Mouse (Mus musculus) Patski (cell line): ENCODE results near the gene Gipc3. TPM values are rescaled to one million over a fixed set of nuclear protein-coding genes. Genes with fewer than 3 reads are reported as not detected.
A peak's percentile ranks its signal among the peaks of the same experiment; 100 is the strongest.

ENCODE experiments used
- ATAC-seq: fragments of 100-300 bp; one replicate; pipeline ENCODE4 v1.8.0; 2021
- CTCF ChIA-PET: fragments of 350-600 bp; sonication (Branson Sonifier 250); formaldehyde crosslinking; loops from one replicate; lab custom pipeline; 2022; ENCODE audit warnings: inconsistent platforms; lab: Charles Lee
- POLR2A ChIA-PET: fragments of 350-600 bp; sonication (Branson Sonifier 250); formaldehyde crosslinking; loops from one replicate; lab custom pipeline; 2022; ENCODE audit warnings: antibody characterized with exemption, inconsistent platforms; lab: Charles Lee
- DNase-seq: peaks from one replicate; pipeline ENCODE4 v3.0.0-alpha.2; 2011; ENCODE audit warnings: low read depth, low spot score
- H3K27me3 ChIP-seq: fragments of 371-371 bp; one replicate; pipeline ENCODE4 v1.5.1; 2021
- CTCF ChIP-seq: fragments of 100-300 bp; IDR thresholded peaks from one replicate; pipeline ENCODE4 v1.5.1; 2021
- in situ Hi-C: fragments of 300-500 bp; cut with MboI; formaldehyde crosslinking; loops from 3 replicates; pipeline ENCODE4 v1.11.1; 2018; ENCODE audit warnings: low pct_unique_long_range_greater_than_20kb, mixed read lengths
- polyA plus RNA-seq: library from polyadenylated mRNA; unstranded; gene quantifications from one replicate; pipeline ENCODE4 v1.2.3, GENCODE M21; 2021

Gene Gipc3
- polyA plus RNA-seq, 1 experiment from 2014 or later, result 0.46 TPM

DNA sequence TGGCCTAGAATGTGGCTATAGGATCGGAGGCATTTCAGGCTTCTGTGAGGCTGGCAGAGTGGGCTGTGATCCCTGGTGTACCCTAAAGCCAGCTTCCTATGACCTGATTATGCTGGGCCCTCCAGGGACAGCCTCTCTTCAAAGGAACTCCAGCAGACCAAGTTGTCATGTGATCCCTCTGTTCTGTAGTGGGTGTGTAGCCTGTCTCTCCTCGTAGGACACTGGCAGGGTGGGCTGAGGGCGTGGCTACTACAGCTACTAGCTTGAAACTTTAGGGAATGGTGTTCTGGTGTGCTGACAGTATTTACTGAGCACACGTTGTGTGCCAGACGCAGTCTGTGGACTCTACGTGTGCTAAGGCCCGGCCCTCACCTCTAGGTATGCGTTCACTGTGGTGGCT lies 17.7 kb upstream of the Gipc3 start:
- no peak for TF ChIP-seq CTCF
- H3K27me3 ChIP-seq, result no peaks in the 10 kb centered on the region
- in situ Hi-C loops, result no loop called here
- ChIA-PET POLR2A (interaction anchor here (1.2 kb wide), 1 partner anchor 17 kb away, joined by 3 read pairs; no protein-coding TSS in a partner anchor), CTCF (interaction anchor here (1.2 kb wide), 1 partner anchor 10 kb away, joined by 3 read pairs; the partner anchor contains the start of gene Hmg20b)
- ATAC-seq, result no peak
- no peak for DNase-seq

DNA sequence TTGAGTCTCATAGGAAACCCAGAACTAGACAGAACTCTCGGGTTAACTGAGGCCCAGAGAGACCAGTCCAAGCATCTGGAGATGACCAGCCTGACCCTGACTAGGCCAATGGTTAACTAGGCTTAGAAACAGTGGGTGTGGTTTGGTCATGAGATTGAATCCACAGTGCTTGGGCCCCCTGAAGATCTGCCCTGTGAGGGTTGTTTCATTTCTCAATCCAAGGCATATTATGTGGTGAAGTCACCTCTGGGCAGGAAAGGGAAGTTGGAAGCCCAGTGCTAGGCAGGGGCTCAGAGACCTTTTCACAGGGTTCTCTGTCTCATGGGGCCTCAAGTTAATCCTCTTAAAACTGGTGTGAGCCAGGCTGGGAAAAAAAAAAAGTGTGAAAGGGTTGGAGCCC lies 15.8 kb upstream of the Gipc3 start:
- DNase-seq (no peak), ATAC-seq (peak; percentile 20)
- no peak for TF ChIP-seq CTCF
- no peaks in the 10 kb centered on the region for H3K27me3 ChIP-seq
- ChIA-PET CTCF (no interaction called here), POLR2A (no interaction called here)
- in situ Hi-C loops, result no loop called here

DNA sequence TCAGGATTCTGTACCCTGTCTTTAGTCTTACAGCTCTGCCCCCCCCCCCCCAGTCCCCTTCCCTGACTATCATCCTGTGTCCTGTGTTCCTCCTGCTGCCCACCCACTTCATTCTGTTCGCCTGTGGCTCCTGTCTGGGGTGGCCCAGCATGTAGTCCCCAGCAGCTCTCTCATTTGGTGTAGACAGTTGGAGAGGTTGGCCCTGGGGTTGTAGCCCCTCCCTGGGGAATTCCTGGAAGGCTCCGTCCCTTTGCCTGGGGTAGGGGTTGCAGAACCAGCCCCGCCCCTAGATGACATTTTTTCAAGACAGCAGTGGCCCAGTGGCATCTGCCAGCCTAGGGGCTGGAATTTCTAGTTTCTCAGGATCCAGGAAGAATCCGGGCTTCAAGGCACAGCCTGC lies 15.1 kb upstream of the Gipc3 start:
- no peak for DNase-seq
- no peak for ATAC-seq
- H3K27me3 ChIP-seq, result no peaks in the 10 kb centered on the region
- POLR2A ChIA-PET, result interaction anchor here (0.8 kb wide), 1 partner anchor 68 kb away, joined by 4 read pairs; no protein-coding TSS in a partner anchor
- CTCF ChIA-PET, result no interaction called here
- in situ Hi-C loops, result no loop called here
- TF ChIP-seq CTCF, result no peak

DNA sequence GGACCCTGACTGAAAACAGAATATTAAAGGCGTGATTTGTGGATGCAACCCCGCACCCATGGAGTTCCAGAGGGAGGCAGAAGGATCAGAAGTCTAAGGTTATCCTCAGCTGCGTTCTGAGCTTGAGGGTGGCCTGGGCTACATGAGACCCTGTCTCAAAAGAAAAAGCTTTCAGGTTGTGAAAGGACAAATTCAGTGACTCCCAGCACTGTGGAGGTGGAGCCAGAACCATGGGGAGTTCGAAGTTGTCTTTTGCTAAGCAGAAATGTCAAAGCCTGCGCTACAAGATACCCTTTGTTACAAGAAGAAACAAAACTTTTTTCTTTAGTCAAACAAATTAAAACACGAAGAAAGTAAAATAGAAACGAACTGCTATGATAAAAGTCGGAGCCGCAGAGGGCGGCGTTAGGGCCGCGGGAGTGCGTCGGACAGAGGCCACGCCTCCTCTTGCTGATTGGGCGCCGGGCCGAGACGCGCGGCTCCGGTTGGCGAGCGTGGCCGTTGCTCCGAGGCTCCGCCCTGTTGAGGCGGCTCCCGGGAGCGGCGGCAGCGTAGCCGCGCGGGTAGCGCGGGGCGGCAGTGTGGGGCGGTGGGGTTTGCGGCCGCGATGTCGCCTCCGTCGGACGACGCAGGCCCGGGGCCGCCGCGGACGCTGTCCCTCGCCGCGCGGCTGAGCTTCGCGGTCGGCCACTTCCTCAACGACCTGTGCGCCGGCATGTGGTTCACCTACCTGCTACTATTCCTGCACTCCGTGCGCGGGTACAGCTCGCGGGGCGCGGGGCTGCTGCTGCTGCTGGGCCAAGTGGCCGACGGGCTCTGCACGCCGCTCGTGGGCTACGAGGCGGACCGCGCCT lies 14.2 kb upstream of the Gipc3 start, which contains the start of gene Mfsd12:
Mfsd12 (plus strand) TSS at position 501 of the 854 bp plus-strand sequence.
- ChIA-PET POLR2A (interaction anchor here (0.8 to 1.2 kb wide), 3 partner anchors 16 to 67 kb away, joined by 3 to 4 read pairs (median 3); partner anchors contain the start of gene Smim24), CTCF (no interaction called here)
- no peaks in the 10 kb centered on the region for H3K27me3 ChIP-seq
- DNase-seq (no peak), ATAC-seq (peak; percentile 77)
- in situ Hi-C loops, result no loop called here
- no peak for TF ChIP-seq CTCF

DNA sequence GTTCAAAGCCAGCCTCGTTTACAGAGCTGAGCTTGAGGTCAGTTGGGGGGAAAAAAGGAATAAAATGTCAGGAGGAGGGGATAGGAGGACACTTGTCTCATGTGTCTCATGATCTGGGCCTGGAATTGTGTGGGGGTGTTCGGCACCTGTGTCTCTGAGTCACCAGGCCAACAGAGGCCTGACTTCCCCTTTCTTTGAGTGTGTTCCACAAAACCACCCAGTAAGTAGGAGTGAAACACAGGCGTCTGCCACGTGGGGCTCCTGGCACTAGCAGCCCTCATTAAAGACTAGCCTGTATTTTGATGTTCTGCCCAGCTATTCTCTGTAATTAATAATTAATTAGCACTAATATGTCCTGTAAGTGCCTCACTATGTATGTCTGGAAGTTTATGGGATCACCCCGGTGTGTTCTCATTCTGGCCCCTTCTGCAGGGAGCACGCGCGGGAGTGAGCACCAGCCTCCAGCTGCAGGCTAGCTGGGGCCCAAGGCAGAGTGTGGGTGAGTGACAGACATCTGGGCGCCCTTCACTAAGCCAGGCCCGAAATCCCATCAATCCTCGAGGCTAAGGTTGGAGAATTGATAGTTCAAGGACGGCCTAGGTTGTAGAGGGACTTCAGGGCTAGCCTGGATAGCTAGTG lies 13.4 kb upstream of the Gipc3 start:
- in situ Hi-C loops, result no loop called here
- no peak for DNase-seq
- ChIA-PET POLR2A (interaction anchor here (1.0 to 1.2 kb wide), 2 partner anchors 17 to 36 kb away, joined by 3 read pairs; partner anchors contain the start of gene Smim24), CTCF (no interaction called here)
- no peaks in the 10 kb centered on the region for H3K27me3 ChIP-seq
- TF ChIP-seq CTCF, result no peak
- no peak for ATAC-seq

DNA sequence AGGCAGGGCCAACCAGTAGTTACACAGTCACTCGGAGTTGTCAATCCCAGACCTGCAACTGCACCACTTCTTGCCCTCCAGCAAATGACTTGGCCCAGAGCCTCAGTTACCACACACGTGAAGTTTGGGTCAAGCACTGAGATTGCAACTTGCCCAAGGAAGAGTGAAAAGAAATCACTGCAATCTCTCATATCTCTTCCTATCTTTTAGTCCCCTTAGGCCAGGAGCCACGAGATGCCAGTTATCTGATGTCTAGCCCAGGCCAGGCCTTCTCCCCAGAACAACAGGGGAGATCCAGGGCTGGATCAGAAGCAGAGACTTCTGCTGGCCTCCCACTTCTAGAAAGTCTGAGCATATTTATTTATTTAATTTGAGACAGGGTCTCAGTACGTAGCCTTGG lies 12.5 kb upstream of the Gipc3 start:
- TF ChIP-seq CTCF, result no peak
- ATAC-seq (no peak), DNase-seq (no peak)
- POLR2A ChIA-PET, result no interaction called here
- no peaks in the 10 kb centered on the region for H3K27me3 ChIP-seq
- CTCF ChIA-PET, result no interaction called here
- in situ Hi-C loops, result no loop called here

DNA sequence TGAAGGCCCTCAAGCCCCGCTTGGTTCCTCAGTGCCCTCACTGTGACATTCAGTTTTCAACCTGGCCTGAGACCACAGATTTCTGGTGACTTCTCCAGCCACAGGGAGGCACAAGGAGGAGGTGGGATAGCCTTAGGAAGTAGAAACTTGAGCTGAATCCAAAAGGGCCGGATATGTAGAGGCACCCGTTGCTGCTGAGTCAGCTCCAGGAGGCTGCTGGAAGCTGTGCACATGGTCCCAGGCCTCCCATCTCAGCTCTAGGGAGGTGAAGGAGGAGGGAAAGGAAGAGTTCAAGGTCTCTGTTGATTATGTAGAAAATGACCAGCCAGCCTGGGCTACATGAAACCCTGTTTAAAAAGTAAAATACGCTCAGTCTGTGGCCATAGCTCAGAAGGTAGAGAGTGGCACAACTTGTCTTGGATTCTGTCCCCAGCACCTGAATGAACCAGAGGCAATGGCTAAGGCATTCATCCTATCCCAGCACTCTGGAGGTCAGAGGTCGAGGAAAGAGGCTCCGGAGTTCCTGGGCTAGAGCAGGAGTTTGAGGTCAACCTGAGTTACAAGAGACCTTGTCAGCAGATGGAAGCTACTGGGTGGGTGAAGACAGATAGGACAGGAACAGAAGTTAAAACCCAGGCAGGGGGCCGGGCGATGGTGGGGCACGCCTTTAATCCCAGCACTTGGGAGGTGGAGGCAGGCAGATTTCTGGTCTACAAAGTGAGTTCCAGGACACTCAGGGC lies 11.8 kb upstream of the Gipc3 start:
- POLR2A ChIA-PET, result no interaction called here
- ATAC-seq (no peak), DNase-seq (no peak)
- in situ Hi-C loops, result loop anchor here (5.0 kb wide), 1 partner anchor 68 kb away; no protein-coding TSS in a partner anchor
- TF ChIP-seq CTCF, result no peak
- H3K27me3 ChIP-seq, result no peaks in the 10 kb centered on the region
- CTCF ChIA-PET, result interaction anchor here (1.2 to 1.7 kb wide), 2 partner anchors 62 to 66 kb away, joined by 5 read pairs; partner anchors contain the start of gene Pip5k1c

DNA sequence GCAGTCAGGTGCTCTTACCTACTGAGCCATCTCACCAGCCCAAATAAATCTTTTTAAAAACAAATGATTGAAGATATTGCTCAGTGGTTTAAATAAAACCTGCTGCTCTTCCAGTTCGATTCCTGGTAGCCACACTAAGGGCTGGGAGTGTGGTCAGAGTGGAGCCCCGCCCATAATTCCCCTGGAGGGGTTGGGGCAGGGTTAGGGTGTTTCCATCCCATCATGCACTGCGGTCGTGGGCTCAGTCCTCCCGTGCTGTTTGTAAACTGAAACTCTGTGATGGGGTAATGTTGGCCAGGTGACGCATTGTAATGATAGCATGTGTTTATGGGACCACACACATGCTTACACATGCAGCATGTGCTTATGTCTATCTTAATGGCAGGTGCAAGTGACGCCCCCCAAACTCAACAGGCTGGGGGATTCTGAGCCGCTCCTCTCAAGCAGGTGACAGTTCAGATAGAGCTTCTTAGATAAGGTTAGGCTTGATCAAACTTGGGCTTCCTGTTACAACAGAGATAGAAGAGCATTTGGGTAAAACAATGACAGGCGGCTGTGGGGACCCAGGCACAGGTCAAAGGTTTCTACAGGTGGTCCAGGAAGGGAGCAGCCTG lies 8.7 kb upstream of the Gipc3 start:
- no peaks in the 10 kb centered on the region for H3K27me3 ChIP-seq

DNA sequence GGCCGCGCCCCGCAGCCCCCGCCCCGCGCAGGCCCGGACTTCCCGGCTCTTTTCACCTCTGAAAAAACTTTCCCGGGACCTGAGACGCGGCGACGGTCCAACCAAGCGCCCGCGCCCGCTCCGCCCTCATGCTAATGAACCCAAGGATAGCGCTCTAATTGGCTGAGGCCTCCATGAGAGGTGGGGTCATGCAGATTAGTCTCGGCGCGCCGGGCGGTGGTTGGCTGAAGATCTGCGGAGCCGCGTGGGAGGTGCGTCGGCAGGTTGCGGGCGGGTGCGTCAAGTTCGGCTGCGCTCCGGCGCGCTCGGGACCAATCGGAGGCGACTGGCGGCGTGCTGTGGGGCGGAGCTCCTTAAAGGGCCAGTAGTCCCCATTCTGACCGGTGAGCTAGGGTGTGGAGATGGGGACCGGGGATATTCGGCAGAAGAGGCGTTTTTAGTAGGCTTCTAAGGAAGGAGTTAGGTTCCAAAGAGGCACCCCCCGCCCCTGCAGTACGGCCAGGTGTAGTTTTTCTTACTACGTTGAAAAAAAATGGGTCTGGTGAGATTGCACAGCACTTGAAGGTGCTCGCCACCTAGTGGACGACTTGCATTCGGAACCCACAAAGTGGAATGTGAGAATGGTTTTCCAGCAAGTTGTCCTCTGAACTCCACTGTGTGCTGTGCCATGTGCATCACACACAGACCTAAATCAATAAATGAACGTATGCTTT lies 7.4 kb upstream of the Gipc3 start, which contains the start of gene Hmg20b:
Hmg20b (minus strand) TSS at position 130 of the 713 bp plus-strand sequence.
- ATAC-seq (peak; percentile 92), DNase-seq (peak; percentile 90)
- in situ Hi-C loops, result loop anchor here (5.0 kb wide), 1 partner anchor 63 kb away; no protein-coding TSS in a partner anchor
- POLR2A ChIA-PET, result interaction anchor here (0.6 to 0.7 kb wide), 2 partner anchors 31 to 54 kb away, joined by 3 to 4 read pairs; no protein-coding TSS in a partner anchor
- CTCF ChIA-PET, result interaction anchor here (0.6 to 2.1 kb wide), 7 partner anchors 8 to 61 kb away, joined by 3 to 10 read pairs (median 4); partner anchors contain the start of gene Pip5k1c
- TF ChIP-seq CTCF, result no peak
- H3K27me3 ChIP-seq, result no peaks in the 10 kb centered on the region

More for the DNA sequence above, 8.7 kb upstream of the Gipc3 start:
- ATAC-seq (no peak), DNase-seq (no peak)
- no peak for TF ChIP-seq CTCF
- ChIA-PET POLR2A (no interaction called here), CTCF (interaction anchor here (1.5 to 2.1 kb wide), 2 partner anchors 10 to 59 kb away, joined by 5 to 10 read pairs; partner anchors contain the start of gene Pip5k1c)
- in situ Hi-C loops, result loop anchor here (5.0 kb wide), 1 partner anchor 64 kb away; no protein-coding TSS in a partner anchor
